Mouse (Mus musculus): ENCODE measurements around the gene Bbs1.

- no peak for TF ChIP-seq TAL1 (IDR thresholded peaks at IDR 0.05; ENCODE audit: low read length)
- no peak for TF ChIP-seq GATA1 (IDR thresholded peaks at IDR 0.05; ENCODE audit: low read length)
Measured at GRCm38 (mm10) chr19:4849800-4850199, 56.6 kb downstream of the Bbs1 start.

Measured in erythroblast, embryonic 14.5 days (primary cell).